Mouse (Mus musculus) thymus, postnatal 36 days (tissue): ENCODE results near the gene Rhbdd3.

Source experiments
- DNase-seq, 2 experiments: peaks; one replicate each; pipeline ENCODE4 v3.0.0; 2022; ENCODE audit warnings: mixed read lengths in 2 of 2

Gene Rhbdd3

GRCm38 (mm10) chr11:5098736-5099542 is at the start of gene Rhbdd3, which contains the start of gene Ewsr1:
TSS of gene Rhbdd3 (plus strand) at chr11:5098926.
TSS of gene Ewsr1 (minus strand) at chr11:5099266.
- peak; percentile 97 to 99 for DNase-seq

GRCm38 (mm10) chr11:5051629-5052028 is 47.1 kb upstream of the Rhbdd3 start:
- DNase-seq: no peak

GRCm38 (mm10) chr11:5052200-5052854 is 46.4 kb upstream of the Rhbdd3 start:
- no peak for DNase-seq

GRCm38 (mm10) chr11:5054151-5054550 is 44.6 kb upstream of the Rhbdd3 start:
- DNase-seq: no peak

GRCm38 (mm10) chr11:5054874-5055273 is 43.9 kb upstream of the Rhbdd3 start:
- no peak for DNase-seq

- DNase-seq: no peak
Measured at GRCm38 (mm10) chr11:5055945-5056938, 42.5 kb upstream of the Rhbdd3 start.

GRCm38 (mm10) chr11:5057064-5057463 is 41.7 kb upstream of the Rhbdd3 start:
- no peak for DNase-seq

GRCm38 (mm10) chr11:5057541-5057855 is 41.2 kb upstream of the Rhbdd3 start:
- no peak for DNase-seq

GRCm38 (mm10) chr11:5057856-5058641 is 40.7 kb upstream of the Rhbdd3 start, which contains the start of gene Rasl10a:
TSS of gene Rasl10a (plus strand) at chr11:5058128.
- peak; percentile 45 to 65 for DNase-seq

GRCm38 (mm10) chr11:5058783-5059182 is 39.9 kb upstream of the Rhbdd3 start:
- DNase-seq: no peak

- DNase-seq: no peak
Measured at GRCm38 (mm10) chr11:5059230-5059629, 39.5 kb upstream of the Rhbdd3 start.

- DNase-seq: peak in 1 of 2 experiments; percentile 30
Measured at GRCm38 (mm10) chr11:5059704-5060156, 39.0 kb upstream of the Rhbdd3 start.

- DNase-seq: no peak
Measured at GRCm38 (mm10) chr11:5060756-5061412, 37.8 kb upstream of the Rhbdd3 start.

- DNase-seq: peak; percentile 43 to 63
Measured at GRCm38 (mm10) chr11:5061413-5062139, 37.1 kb upstream of the Rhbdd3 start.

GRCm38 (mm10) chr11:5062326-5062725 is 36.4 kb upstream of the Rhbdd3 start:
- no peak for DNase-seq

GRCm38 (mm10) chr11:5062860-5063505 is 35.7 kb upstream of the Rhbdd3 start:
- DNase-seq: no peak

- DNase-seq: no peak
Measured at GRCm38 (mm10) chr11:5063561-5064281, 35.0 kb upstream of the Rhbdd3 start.

- no peak for DNase-seq
Measured at GRCm38 (mm10) chr11:5064282-5065055, 34.3 kb upstream of the Rhbdd3 start.
